Mouse (Mus musculus): ENCODE measurements around the gene Hpcal1. TPM values are rescaled to one million over a fixed set of nuclear protein-coding genes. Genes with fewer than 3 reads are reported as not detected.

The Hpcal1 gene
- total RNA-seq, 4 experiments from 2014 or later = 3.4 to 3.9 (median 3.5) TPM

DNA sequence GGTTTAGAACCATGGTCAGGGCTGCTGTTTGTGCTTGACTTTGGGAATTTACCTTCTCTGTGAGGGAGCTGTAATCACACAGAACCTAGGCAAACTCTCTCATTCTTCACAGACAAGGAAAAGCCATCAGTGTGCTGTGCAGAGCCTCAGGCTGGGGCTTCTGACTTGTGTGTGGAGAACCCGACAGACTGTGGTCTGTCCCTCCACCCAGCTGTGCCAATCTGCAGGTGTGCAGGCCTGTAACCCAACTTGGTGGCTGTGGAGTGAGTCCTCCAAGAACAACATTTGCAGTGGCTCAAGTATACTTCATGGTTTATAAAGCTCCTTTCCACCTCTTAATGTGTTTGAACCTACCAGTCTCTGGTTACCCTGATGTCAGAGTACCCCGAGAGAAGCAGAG is 4.5 kb upstream of the Hpcal1 start:
- DNase-seq (ENCODE audit: low spot score in 2 of 2) = no peak

DNA sequence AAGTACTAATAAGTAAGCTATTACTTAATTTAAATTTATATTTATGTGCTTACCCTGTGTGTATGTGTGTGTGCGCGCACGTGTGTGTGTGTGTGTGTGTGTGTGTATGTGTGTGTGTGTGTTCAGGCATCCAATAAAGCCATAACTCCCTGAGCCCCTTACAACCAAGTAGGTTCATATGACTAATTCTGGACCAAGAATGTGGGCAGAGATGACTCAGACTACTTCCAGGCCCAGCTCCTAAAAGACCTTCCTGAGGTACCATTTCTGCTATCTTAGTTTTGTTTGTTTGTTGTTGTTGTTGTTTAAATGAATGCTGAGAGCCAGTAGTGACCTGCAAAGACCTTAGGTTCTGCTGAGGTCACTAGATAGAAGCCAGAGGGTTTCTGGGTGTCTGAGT is 1.7 kb upstream of the Hpcal1 start:
- no peak for DNase-seq (ENCODE audit: low spot score in 2 of 2)

DNA sequence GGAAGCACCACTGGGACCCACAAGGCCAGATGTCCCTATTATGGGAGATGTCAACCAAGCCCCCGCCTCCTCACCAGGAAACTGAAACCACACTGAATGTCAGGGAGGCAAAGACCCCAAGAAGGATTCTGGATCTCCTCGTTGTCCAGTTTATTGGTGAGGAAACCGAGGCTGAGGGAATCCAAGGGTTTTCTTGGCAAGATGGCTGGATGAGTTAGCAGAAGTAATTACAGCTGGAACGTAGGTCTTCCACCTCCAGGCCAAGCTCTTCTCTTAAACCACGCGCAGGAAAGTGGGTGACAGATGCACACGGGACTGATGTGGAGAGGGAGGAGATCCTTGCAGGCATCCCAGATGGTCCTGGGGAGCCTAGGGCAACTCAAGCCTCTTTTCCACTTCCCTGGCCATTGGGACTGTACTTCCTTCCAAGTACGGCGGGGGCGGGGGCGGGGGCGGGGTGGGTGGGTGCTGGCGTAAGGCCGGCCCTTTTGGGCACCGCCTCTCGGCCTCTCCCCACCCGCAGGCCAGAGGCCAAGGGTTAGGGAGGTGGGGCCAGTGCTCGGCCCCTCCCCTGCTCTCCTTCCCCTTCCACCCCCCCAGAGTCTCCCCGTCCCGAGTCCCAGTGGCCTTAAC is 609 bp upstream of the Hpcal1 start:
- DNase-seq (ENCODE audit: low spot score in 2 of 2) = no peak

DNA sequence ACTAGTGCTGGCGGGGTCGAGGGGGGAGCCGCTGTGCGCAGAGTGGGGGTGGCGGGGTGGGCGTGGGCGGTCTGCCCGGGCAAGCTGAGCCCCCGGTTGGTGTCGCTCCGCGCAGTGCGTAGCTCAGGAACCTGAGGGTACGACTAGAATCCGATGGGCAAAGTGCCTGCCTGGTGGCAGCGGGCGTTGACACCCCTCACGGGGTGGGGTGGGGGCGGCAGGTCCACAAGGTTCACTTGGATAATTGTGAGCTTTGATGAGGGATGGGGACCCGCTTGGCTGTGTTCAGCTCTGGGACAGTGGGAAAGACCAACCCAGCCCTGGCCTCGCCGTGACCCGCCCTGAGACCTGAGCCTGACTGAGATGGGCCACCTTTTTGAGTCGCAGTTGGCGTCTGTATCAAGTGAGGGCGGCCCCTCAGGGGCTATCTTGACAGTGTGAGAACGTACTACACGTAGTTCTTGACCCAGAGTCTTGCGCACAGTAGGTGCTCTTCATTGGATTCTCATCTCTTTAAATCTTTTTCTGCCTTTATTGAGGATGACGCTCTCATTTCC is 742 bp downstream of the Hpcal1 start:
- DNase-seq (ENCODE audit: low spot score in 2 of 2) = no peak

DNA sequence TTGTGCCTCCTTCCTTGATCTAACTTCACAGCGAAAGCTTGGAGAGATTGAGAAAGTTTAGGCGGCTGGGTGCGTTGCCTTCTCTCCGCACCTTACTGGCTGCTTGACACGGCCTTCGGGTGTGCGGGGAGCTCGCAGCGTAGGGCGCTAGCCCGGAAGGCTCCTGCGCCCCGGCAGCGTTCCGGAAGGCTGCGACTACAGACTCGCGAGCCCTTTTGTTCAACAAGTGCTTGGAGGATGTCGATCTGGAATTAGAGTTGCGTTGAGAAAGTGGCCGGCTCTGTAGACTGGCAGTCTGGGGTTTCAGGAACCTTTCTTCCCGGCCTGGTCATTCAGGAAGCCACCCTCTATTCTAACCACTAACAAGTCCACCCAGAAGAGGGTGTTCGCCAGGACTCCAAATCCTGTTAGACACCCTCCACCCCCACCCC is 1.2 kb downstream of the Hpcal1 start:
- no peak for DNase-seq (ENCODE audit: low spot score in 2 of 2)

DNA sequence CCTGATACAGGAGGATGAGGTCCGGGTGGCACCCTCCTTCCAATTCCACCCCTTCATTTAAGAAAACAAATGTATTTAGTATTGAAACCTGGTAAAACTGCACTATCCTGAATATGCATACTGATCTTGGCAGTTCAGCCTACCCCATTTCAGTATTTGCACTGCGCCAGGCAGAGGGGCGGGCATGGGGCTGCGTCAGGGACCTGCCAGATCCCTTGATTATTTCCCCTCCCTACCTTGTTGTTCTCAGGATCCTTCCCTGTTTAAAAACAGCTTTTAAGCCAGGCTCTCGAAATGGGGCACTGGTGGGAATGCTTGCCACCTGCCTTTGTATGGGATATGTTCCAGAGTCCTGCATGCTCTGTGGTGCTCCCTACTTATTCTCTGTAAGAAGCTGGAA is 1.7 kb downstream of the Hpcal1 start:
- no peak for DNase-seq (ENCODE audit: low spot score in 2 of 2)

DNA sequence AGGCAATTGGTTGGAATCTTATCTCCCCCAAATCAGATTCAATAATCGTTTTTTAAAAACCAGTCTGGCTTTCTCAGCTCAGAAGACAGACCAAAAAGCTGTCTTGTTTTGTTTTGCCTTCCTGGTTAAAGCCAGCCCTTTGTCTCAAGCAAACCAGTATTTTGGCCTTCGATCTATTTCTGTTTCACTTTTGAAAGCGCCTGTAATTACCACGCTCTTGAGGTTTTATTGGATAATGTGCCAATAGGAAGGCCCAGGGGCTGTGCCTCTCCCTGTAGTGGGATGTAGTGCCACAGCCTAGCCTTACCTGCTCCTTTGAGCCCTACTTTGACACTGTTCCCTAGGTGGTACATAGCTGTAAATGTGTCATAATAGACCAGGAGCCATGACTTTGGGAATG is 2.3 kb downstream of the Hpcal1 start:
- no peak for DNase-seq (ENCODE audit: low spot score in 2 of 2)

DNA sequence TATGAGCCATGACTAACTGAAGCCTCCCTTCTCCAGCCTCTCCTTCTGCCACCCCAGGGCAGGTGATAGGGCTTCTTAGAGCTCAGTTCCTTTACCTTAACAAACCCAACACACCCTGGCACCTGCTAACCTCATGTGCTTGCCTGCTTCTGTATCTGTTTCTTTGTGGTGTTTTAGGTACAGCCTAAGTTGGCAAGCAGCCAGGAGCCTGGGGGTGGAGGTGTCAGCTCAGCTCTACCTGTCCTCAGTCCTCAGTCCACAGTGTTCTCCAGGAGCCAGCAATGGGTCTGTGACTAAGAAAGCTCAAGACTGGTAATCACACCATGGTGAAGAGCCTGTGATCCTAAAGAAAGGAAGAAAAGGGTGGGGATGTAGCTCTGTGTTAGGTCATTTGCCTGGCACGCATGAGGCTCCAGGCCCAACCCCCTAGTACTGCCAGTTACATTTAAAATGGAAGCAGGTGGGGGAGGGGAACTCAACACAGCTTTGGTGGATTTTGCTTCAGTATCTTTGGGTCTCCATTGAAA is 4.0 kb downstream of the Hpcal1 start:
- DNase-seq (ENCODE audit: low spot score in 2 of 2) = no peak

DNA sequence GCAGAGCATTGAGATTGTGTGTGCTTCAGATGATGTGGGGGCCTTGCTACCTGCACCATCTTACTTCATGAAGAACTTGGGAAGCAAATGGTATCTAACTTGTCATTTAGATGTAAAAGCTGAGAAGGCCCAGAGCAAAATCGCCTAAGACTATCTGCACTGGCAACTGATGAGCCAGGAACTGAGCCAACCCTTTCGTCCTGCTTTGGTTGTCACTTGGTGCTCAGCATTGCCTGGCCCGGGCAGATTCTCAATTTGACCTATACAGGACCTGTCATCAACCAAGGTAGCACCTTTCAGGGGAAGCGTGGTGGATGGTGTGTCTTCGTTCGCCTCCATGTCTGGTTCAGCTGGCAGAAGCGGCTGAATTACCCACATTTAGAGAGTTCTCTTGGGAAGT is 5.7 kb downstream of the Hpcal1 start:
- DNase-seq (ENCODE audit: low spot score in 2 of 2) = no peak

DNA sequence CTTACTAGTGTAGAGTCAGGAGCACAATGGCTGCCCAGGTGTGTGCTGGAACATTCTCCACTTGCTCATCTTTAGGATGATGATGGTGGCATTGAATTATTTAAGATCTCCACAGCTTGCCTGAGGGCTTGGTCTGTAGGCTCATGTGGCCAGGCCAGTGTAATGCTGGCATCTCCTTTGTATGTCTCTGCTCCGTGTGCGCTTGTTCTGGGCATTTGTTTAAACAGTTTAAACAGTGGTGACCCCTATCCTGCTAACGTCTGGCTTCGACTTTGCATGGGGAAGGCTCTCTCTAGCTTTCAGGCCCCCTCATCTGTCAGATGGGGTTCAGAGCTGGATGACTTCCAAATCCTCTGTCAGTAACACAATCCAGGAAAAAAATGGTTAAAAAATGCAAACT is 8.3 kb downstream of the Hpcal1 start:
- no peak for DNase-seq (ENCODE audit: low spot score in 2 of 2)

DNA sequence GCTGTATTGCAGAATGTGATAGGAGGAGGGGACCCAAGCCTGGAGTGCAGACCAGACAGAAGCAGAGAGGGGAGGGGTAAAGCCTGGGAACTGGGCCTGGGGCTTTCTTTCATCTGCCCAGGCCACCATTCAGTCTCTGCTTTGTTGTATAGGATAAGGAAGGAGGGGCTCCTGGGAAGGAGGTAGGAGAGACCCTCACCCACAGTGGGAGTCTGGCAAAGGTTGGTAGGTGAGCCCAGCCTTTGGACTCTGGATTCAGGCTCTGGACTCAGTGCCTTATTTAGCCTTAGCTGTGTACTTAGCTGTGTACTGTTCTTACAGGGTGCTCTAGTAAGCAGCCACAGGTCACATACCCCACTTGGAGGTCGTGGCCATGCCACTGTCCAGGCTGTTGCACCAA is 8.8 kb downstream of the Hpcal1 start:
- DNase-seq (ENCODE audit: low spot score in 2 of 2) = no peak

DNA sequence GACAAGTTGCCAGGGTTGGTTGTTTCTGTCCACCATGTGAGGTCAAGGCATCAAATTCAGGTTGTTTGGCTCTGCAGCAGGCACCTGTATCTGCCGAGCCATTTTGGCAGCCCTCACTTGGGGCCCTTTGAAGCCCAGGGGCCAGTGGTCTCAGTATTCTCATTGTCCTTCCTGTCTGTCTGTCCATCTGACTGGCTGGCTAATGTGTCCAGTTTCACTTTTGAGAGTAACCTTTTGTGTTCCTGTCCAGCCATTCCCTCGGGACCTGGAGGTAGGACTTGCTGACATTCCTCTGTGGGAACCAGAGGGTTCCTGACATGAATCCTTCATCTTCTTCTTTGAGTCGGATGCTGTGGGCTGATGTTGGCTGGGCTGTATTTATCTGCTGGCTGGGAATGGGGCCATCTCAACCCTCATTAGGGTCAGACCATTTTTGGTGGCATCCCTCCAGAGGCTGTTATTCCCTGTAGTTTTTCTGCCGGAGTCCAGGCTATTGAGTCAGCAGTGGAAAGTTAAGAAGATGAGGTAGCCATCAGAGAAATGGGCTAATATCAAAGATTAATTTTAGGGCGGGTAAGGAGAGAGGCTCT is 10.6 kb downstream of the Hpcal1 start:
- DNase-seq (ENCODE audit: low spot score in 2 of 2) = no peak

DNA sequence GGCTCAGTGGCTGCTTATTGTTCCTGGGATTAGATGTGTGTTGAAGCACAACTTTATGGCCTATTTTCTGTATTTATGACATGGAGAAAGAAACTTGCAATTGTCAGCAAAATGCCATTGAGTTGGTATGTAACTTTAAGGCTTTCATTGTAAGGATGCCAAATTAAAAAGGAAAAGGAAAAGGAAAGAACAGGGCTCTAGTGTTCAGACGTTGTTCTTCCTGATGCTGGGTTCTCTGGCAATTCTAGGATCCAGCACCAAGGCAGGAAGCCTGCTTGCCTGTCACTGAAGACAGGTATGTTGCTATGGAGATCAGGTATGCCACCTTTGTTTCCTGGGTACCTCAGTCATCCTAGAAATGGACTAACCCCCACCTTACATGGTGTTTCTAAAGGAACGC is 11.1 kb downstream of the Hpcal1 start:
- no peak for DNase-seq (ENCODE audit: low spot score in 2 of 2)

DNA sequence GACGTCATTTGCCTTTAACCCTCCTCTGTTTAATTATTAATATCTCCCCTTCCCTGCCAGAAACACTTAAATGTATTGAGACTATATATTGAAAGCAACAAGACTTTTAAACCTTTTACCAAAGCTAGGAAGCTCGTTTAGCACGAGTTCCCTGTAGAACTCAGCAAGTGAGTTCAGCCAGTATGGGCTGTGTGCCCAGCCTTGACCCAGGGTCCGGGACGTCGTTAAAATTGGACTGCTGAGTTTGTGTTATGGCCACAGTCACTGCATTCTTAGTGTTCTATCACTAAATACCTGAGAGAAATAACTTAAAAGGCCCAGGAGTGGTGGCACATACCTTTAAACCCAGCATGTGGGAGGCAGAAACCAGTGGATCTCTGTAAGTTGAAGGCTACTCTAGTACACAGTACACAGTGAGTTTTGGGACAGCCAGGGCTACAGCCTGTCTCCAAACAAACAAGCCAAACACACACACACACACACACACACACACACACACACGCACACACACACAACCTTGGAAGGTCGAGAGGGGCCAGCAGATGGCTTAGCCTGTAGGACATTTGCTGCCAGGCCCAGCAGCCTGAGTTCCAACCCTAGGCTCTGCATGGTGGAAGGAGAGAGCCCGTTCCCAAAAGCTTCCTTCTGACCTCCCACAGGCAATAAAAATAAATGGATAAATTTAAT is 11.7 kb downstream of the Hpcal1 start:
- DNase-seq (ENCODE audit: low spot score in 2 of 2) = no peak

DNA sequence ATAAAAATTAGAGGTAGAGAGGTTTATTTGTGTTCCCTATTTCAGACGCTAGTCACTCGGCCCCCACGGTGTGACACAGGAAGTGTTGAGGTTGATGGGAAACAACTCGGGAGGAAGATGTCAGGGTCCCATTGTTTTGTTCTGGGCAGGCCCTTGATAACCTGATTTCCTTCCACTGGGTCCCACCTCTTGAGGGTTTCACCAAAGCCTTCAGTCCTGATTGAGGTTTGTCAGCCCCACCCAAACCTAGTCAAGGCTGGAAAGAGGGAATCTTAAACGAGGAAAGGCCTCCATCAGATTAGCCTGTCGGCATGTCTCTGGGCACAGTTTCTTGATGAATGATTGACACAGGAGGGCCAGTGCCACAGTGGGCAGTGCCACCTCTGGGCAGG is 12.3 kb downstream of the Hpcal1 start:
- no peak for DNase-seq (ENCODE audit: low spot score in 2 of 2)

DNA sequence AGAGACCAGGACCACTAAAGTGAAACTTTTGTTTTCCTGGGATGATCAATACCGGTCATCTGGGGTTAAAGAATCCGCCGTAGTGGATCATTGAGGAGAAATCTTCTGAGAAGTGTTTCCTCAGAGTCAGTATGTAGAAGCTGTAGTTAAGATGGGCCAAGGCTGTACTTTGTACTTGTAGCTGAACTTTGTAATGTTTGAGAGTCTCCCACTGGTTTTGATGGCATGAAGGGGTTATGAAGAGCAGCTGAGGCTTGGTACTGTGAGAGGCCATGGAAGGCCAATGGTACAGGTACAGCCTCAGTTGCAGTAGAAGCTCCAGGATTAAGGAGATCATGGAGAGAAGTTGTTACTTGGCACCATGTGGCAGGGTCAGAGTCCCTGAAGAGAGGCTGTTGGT is 13.2 kb downstream of the Hpcal1 start:
- DNase-seq (ENCODE audit: low spot score in 2 of 2) = no peak

DNA sequence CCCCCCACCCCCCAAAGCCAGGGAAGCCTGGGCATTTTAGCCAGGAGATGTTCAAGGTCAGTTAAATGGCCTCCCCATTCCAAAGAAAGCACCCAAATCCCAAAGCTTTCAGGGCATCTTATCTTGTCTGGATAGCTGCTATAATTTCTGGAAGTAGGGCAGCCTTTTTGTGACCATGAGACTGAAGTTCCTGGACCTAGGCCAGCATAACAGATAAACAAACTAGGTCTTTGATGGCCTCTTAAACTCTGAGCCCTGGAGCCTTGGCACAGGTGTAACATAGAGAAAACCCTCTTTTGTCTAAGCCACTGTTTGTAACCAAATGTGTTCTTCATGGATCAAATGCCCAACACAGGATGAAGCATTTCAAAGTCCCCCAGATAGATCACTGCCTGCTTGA is 16.8 kb downstream of the Hpcal1 start:
- DNase-seq (ENCODE audit: low spot score in 2 of 2) = no peak

DNA sequence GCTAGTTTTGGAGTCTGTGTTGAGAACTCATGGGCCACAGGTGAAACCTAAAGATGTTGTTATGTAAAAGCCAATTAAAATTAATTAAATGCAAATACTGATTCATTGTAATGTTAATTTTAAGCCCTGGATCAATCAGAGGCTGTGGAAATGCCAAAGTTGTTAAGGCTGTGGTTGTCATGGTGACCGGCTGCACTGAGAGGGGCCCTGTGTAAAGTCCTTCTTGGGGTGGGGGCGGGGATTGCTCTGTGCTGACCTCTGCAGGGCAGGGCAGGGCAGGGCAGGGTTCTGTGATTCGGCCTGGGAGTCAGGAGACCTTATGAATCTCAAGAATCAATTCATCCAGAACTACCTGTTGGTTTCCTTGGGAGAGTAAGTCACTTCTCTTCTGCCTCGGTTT is 18.8 kb downstream of the Hpcal1 start:
- no peak for DNase-seq (ENCODE audit: low spot score in 2 of 2)

DNA sequence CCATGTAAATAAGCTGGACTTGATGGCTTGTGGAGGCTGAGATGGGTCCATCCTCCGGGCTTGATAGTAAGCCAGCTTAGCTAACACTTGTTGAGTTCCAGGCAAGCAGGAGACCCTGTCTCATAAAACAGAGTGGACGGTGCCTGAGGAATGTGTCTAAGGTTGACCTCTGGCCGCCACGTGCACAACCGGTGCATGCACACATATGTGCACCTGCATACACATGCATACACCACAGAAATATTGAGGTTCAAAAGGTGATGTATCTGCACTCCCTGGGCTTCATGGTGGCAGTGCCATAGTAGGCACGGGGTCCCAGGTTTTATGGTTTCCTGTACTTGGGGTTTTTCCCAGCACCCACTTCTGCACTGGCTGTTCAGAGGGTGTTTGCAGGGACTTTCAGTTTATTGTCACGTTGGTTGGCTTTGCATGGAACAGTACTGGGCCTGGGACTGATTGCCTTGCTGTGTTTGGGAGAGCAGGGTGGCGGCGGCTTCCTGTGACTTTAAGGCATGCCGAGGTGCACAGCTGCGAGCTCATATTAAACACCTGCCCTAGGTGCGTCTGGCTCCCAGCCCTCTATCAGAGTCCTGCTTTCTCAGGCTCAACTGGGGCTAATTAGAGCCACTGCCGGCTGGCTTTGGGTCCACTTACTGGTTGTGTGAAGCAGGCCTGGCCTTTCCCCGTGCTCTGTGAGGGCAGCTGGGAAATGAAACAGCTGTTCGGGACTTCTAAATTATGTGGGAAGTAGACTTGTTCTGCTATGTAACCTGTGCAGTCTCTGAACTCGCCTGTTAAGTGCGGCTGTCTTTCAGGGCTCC is 19.5 kb downstream of the Hpcal1 start:
- no peak for DNase-seq (ENCODE audit: low spot score in 2 of 2)

DNA sequence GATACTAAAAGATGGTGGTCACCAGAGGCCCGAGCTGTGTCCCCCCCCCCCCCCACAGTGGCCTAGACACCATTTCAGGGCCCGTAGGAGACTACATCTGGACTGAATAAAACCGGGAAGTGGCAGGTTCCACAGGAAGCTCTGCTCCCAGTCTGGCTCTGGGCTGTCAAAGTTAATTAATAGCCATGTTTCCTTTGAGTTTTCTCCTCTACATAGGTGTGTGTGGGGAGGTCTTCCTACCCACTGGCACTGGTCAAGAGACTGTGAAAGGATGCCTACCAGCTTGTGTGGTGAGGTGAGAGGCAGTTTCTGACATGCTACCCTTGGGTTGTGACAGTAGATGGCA is 20.1 kb downstream of the Hpcal1 start:
- DNase-seq (ENCODE audit: low spot score in 2 of 2) = no peak

DNA sequence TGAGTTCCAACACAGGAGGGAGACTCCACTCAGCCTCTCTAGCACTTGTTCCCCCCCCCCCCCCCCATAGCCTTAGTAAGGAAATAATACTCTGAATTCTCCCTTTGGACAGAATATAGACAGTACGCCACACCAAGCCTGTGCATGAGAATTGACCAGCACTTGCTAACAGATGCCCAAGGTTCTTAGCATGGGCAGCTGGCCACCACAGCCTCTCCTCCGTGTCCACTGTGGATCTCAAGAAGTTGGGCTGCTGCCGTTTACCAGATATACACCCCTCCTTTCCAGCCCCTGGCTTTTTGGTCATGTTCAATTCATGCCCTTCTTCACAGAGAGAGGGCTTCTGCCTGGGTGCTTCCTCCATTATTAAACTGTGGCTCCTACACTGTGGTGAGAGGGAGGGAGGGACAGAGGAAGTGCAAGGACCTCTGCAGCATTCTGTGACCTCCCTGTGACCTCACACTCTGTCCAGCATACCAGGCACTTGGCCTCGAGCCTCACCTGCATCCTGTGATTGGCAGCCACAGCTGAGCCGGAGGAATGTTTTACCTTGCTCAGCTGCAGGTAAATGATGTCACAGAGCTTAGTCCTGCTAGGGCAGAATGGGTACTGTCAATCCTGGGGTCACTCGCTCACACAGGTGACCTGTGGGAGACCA is 21.2 kb downstream of the Hpcal1 start:
- no peak for DNase-seq (ENCODE audit: low spot score in 2 of 2)
